Mouse (Mus musculus): ENCODE data around the gene Mpst.

DNA sequence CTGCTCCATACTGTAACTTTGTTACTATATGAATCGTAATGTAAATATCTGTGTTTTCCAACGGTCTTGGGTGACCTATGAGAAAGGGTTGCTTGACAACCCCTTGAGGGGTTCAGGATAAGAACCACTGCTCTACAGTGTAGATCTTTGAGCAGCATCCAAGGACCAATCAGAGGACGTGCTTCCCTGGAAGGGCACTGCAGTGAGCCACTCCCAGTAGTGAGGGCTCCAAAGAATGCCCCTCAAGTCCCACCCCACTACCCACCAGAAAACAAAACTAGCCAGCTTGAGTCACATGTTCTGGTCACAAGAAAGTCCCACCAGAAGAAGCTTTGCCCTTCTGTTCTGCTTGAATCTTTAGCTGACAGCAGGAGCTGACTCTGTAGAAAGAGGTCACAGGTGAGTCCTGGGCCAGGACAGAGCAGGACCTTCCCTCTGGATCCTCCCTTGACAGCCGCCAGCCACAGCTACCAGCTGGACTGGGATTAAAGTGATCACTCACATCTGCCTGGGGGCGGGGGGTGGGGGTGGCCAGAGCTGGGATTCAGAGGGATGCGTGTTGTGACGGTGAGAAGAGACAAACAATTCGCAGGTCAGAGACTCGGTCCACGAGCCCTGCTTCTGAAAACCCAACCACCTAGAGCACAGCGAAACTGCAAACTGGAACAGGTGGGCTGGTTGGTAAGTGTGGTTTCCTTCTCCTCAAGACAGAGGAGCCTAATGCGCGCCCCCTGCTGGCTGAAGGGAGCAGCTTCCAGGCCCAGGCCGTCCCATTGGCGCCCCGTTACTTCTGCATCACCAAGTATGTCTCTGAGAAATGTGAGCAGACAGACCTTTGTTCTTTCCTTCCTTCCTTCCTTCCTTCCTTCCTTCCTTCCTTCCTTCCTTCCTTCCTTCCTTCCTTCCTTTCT, 16.1 kb downstream of the Mpst start:
- TF ChIP-seq CTCF (conservative IDR thresholded peaks at IDR 0.05; ENCODE audit: low read length) (peak; percentile 90), POU5F1 (IDR thresholded peaks at IDR 0.05; ENCODE audit: borderline replicate concordance, low read length) (no peak)

All from E14TG2a.4 (cell line).